Mouse (Mus musculus) liver, embryonic 11.5 days (tissue): ENCODE measurements around the gene Hk2. TPM values are rescaled to one million over a fixed set of nuclear protein-coding genes. Genes with fewer than 3 reads are reported as not detected.
"Not testable (repeated sequence)": the region's sequence is repeated elsewhere in the genome, so short reads cannot be mapped to it uniquely, and the experiment has no call there.

ENCODE experiments used
- ATAC-seq: fragments of 200-750 bp; cut with Nextera tagmentation; replicated peaks from 2 replicates; pipeline ENCODE4 v1.8.0; 2017; ENCODE audit warnings: moderate number of reproducible peaks, mild to moderate bottlenecking, moderate TSS enrichment, moderate library complexity; ENCODE audit not compliant: low FRiP score
- DNase-seq: peaks from one replicate; pipeline ENCODE4 v3.0.0-alpha.2; 2017; ENCODE audit warnings: low spot score
- H3K27ac ChIP-seq: fragments of 300-500 bp; sonication (generic); 2 replicates; pipeline ENCODE4 v1.5.1; 2014; ENCODE audit warnings: mild to moderate bottlenecking, low read depth, low read length, control low read depth
- H3K27me3 ChIP-seq: fragments of 300-500 bp; sonication (generic); replicated peaks from 2 replicates; pipeline ENCODE4 v1.6.1; 2014; ENCODE audit warnings: low read length, mixed read lengths; ENCODE audit not compliant: control insufficient read depth, insufficient read depth
- H3K36me3 ChIP-seq: fragments of 300-500 bp; sonication (generic); 2 replicates; pipeline ENCODE4 v1.6.1; 2014; ENCODE audit warnings: mild to moderate bottlenecking, low read length, moderate library complexity, mixed read lengths; ENCODE audit not compliant: control insufficient read depth, insufficient read depth
- H3K4me1 ChIP-seq: fragments of 300-500 bp; sonication (generic); replicated peaks from 2 replicates; pipeline ENCODE4 v1.6.1; 2014; ENCODE audit warnings: low read length, mixed read lengths; ENCODE audit not compliant: control insufficient read depth, insufficient read depth
- H3K4me2 ChIP-seq: fragments of 300-500 bp; sonication (generic); 2 replicates; pipeline ENCODE4 v1.6.1; 2014; ENCODE audit warnings: mild to moderate bottlenecking, control low read depth, moderate library complexity
- H3K4me3 ChIP-seq: fragments of 300-500 bp; sonication (generic); 2 replicates; pipeline ENCODE4 v1.5.1; 2014; ENCODE audit warnings: low read depth, low read length, control low read depth
- H3K9ac ChIP-seq: fragments of 300-500 bp; sonication (generic); 2 replicates; pipeline ENCODE4 v1.6.1; 2014; ENCODE audit warnings: low read depth, low read length, control low read depth
- H3K9me3 ChIP-seq: fragments of 300-500 bp; sonication (generic); 2 replicates; pipeline ENCODE4 v1.6.1; 2016; ENCODE audit warnings: low read length, inconsistent platforms, mixed read lengths; ENCODE audit not compliant: control insufficient read depth
- WGBS: fragments of 180-500 bp; shearing (Covaris S2); extraction: QIAGEN DNeasy Blood & Tissue Kit; methylation state at CpG from one replicate; pipeline ENCODE4 v1.1.7; 2014; 5-methylcytosine and 5-hydroxymethylcytosine counted together
- polyA plus RNA-seq: library from polyadenylated mRNA; unstranded; fragments of >200 nt; fragmentation: Nextera tagmentation; extraction: Ambion mirVana; gene quantifications from 2 replicates; pipeline ENCODE4 v1.2.1, GENCODE M21; 2014

Gene Hk2
- polyA plus RNA-seq, 1 experiment from 2014 or later, result 29.0 TPM

DNA sequence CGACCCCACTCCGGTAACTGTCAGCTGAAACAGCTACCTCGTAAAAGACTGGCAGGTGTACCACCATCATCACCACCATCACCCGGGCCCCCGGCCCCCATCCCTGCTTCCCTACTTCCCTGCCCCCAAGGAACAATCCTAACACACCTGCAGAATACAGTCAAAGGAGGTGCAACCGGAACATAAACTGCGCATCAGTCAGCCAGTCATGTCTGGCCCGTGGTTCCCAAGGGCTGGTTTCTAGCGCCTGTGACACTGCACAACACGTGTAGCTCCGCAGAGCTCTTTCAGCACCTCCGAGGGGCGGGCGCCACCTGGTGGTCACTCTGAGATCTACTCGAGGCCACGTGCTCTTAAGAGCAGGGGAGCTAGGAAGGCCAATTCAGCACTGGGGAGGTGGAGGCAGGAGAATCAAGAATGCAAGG, 71.6 kb downstream of the Hk2 start:
- DNase-seq (peak; percentile 84), ATAC-seq (peak; percentile 81)
- Histone ChIP-seq H3K27ac (no peak overlapping the region), H3K4me3 (no peak overlapping the region), H3K9ac (no peak overlapping the region), H3K36me3 (no peaks in the 10 kb centered on the region), H3K4me2 (no peak overlapping the region), H3K9me3 (no peaks in the 10 kb centered on the region), H3K4me1 (no peaks in the 10 kb centered on the region), H3K27me3 (no peaks in the 10 kb centered on the region)
- WGBS, result 29% methylated on average over 16 of the region's 16 CpGs

DNA sequence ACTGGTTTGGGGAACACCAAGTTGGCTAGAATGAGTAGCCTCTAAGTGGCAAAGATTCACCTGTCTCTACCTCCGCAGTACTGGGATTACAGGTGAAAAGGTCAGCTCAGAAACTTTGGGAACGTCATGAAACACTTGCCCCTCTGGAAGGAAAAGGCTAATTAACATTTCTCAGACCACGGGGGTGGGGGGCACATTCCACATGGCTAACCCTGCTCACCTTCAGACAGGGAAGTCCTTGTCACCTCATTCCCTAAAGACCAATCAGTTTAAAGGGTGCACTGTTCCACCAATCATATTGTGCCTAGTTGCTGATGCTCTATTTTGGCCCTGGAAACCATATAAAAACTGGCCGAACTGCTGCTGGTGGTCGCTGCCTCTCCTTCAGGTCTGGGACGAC, 73.0 kb downstream of the Hk2 start:
- no peaks in the 10 kb centered on the region for H3K4me1 ChIP-seq

DNA sequence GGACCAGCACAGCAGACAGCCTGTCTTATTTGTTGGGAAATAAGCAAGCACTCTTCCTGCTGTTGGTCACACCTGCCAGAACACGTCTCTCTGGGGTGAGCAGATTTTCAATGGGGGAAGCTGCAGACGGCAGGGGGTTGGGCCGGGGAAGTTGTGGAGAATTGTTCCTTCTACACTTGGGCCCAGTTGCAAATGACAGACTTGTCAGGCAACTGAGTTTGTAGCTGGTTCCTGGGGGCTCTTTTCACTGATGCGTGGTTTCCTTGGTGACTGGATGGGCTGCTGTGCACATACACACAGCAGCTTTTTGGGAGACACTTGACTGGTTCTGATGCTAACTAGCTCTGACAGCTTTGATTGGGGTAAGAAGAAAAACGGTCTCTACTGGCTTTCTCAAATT, 74.4 kb downstream of the Hk2 start:
- H3K36me3 ChIP-seq, result no peaks in the 10 kb centered on the region
- WGBS, result 49% methylated on average over 5 of the region's 5 CpGs
- DNase-seq (no peak), ATAC-seq (no peak)
- H3K4me3 ChIP-seq, result no peak overlapping the region
- H3K9ac ChIP-seq, result no peak overlapping the region
- no peaks in the 10 kb centered on the region for H3K27me3 ChIP-seq
- no peak overlapping the region for H3K4me2 ChIP-seq
- no peak overlapping the region for H3K27ac ChIP-seq
- no peaks in the 10 kb centered on the region for H3K4me1 ChIP-seq
- no peaks in the 10 kb centered on the region for H3K9me3 ChIP-seq

More for the DNA sequence above, 73.0 kb downstream of the Hk2 start:
- no peak for DNase-seq
- H3K9me3 ChIP-seq, result no peaks in the 10 kb centered on the region
- ATAC-seq, result no peak
- H3K4me2 ChIP-seq, result no peak overlapping the region
- H3K36me3 ChIP-seq, result no peaks in the 10 kb centered on the region
- no peak overlapping the region for H3K4me3 ChIP-seq
- H3K27me3 ChIP-seq, result no peaks in the 10 kb centered on the region
- no peak overlapping the region for H3K27ac ChIP-seq
- no peak overlapping the region for H3K9ac ChIP-seq
- 66% methylated on average over 6 of the region's 6 CpGs for WGBS

DNA sequence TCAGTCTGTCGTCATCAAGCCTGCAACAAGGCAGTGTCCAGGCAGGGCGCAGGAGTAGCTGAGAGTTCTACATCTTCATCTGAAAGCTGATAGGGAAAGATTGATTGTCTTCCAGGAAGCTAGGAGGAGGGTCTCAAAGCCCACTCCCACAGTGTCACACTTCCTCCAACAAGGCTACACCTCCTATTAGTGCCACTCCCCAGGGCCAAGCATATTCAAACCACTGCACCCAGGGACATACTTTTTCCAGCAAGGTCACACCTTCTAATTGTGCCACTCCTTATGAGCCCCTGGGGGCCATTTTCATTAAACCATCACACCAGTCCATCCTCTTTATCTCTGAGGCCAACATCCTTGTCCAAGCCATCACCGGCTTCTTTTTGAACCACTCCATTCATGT, 77.5 kb downstream of the Hk2 start:
- Histone ChIP-seq H3K36me3 (no peaks in the 10 kb centered on the region), H3K27ac (no peak overlapping the region), H3K4me1 (no peaks in the 10 kb centered on the region), H3K4me3 (no peak overlapping the region), H3K9me3 (no peaks in the 10 kb centered on the region), H3K9ac (no peak overlapping the region), H3K4me2 (no peak overlapping the region), H3K27me3 (no peaks in the 10 kb centered on the region)
- 81% methylated on average over 3 of the region's 3 CpGs for WGBS
- DNase-seq (no peak), ATAC-seq (no peak)

DNA sequence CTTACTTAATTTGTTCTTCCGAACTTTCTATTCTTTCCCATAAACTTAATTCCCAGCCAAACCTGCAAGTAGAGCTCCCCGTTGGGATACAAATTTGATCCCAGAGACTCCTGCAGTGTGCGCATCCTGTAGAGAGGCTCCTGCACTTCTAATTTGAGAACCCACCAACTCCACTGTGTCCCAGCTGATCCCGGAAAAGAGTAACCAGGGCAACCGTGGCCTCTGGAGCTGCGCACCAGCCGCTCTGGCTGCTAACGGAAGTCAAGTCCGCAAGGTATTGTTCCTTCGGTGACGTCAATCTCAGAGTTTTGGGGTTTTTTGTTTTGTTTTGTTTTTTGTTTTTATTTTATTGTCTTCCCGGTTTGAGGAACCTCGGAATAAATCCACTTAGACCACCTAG, 79.6 kb downstream of the Hk2 start:
- peak overlapping the region; percentile 23; the same call in 1 of the 2 replicates for H3K4me2 ChIP-seq

DNA sequence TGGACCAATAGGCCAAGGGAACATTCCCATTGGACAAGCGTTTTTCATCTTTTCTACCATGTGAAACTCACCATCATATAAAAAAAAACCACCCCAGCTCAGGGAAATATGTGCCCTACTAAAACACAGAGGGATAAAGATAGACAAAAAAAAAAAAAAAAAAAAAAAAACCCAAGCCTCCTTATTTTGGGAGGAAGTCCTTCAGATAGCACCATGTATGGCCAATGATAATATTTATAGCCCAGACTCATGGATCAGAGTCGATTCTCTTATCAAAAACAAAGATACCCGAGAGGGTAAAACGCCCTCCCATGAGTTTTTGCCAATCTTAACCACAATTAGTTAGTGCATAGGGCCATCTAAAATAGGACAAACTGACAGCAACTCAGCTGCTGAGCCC, 84.8 kb downstream of the Hk2 start:
- ATAC-seq (no peak), DNase-seq (no peak)
- H3K36me3 ChIP-seq, result no peaks in the 10 kb centered on the region
- H3K9ac ChIP-seq, result no peak overlapping the region
- no peaks in the 10 kb centered on the region for H3K4me1 ChIP-seq
- no peak overlapping the region for H3K27ac ChIP-seq
- H3K4me2 ChIP-seq, result no peak overlapping the region
- no peaks in the 10 kb centered on the region for H3K9me3 ChIP-seq
- H3K4me3 ChIP-seq, result no peak overlapping the region
- WGBS, result 52% methylated on average over 4 of the region's 4 CpGs
- no peaks in the 10 kb centered on the region for H3K27me3 ChIP-seq

More for the DNA sequence above, 79.6 kb downstream of the Hk2 start:
- 50% methylated on average over 13 of the region's 13 CpGs for WGBS
- Histone ChIP-seq H3K27ac (no peak overlapping the region), H3K9me3 (no peaks in the 10 kb centered on the region), H3K27me3 (no peaks in the 10 kb centered on the region), H3K4me3 (no peak overlapping the region), H3K36me3 (no peaks in the 10 kb centered on the region), H3K4me1 (no peaks in the 10 kb centered on the region), H3K9ac (no peak overlapping the region)
- ATAC-seq (no peak), DNase-seq (no peak)

DNA sequence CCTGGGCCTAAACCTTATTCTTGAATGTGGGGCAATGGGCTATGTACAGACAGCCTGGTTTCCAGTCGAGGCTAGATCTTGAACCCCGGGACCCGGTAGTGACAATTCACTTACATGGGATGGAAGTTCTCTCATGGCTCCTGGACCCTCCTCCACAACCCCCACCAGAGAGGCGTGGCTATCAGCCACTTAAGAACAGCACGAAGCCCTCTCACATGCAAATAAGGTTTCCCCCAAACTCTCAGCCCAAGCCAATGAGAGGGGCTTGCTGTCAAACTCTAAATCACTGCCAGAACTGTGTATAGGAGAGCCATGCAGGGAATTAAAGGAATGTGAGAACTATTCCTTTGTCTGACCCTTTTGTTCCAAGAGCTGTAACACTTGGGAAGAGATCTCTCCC, 85.7 kb downstream of the Hk2 start:
- not testable (repeated sequence) for H3K36me3 ChIP-seq, H3K27ac ChIP-seq, H3K4me2 ChIP-seq, ATAC-seq, H3K4me3 ChIP-seq, DNase-seq, H3K27me3 ChIP-seq, H3K9ac ChIP-seq, H3K4me1 ChIP-seq, H3K9me3 ChIP-seq
- 59% methylated on average over 5 of the region's 5 CpGs for WGBS

DNA sequence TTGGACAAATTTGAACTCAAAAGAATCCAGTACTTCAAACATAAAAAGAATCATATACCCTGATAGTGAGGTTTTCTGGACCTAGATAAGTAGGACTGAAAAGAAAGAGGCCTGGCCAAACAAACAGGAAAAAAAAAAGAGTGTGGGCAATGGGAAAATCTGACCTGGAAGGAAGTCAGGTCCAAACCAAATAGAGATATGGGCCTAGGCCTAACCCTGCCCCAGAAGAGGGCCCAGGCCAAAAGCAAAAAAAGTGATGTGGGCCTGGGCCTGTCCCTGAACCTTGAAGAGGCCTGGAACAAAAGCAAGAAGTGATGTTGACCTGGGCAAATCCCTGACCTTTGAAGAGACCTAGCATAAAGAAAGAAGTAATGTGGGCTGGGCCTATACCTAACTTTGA, 90.1 kb downstream of the Hk2 start:
- H3K9ac ChIP-seq, result no peak overlapping the region
- DNase-seq, result no peak

DNA sequence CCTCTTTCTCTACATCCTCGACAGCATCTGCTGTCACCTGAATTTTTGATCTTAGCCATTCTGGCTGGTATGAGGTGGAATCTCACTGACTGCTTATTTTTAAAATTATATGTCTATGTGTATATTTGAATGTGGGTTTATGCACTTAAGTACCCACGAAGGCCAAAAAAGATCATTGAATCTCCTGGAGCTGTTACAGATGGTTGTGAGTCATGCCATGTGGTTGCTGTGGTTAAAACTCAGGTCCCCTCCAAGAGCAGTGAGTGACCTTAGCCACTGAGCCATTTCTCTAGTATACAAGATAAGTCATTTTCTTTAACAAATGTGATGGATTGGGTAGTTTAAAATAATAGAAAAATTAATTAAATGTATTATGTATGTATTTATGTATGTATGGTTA, 95.0 kb downstream of the Hk2 start:
- H3K9me3 ChIP-seq, H3K27ac ChIP-seq, H3K4me3 ChIP-seq, H3K4me2 ChIP-seq, ATAC-seq, H3K27me3 ChIP-seq, H3K36me3 ChIP-seq, H3K9ac ChIP-seq, DNase-seq, H3K4me1 ChIP-seq: not testable (repeated sequence)
- 64% methylated on average over 2 of the region's 2 CpGs for WGBS

More for the DNA sequence above, 90.1 kb downstream of the Hk2 start:
- Histone ChIP-seq H3K9me3 (no peaks in the 10 kb centered on the region), H3K27ac (no peak overlapping the region), H3K4me1 (no peaks in the 10 kb centered on the region), H3K36me3 (no peaks in the 10 kb centered on the region), H3K4me2 (no peak overlapping the region), H3K27me3 (no peaks in the 10 kb centered on the region), H3K4me3 (no peak overlapping the region)
- no peak for ATAC-seq
